Mouse (Mus musculus) CH12.LX (cell line): ENCODE measurements around the gene Hist3h2a. TPM values are rescaled to one million over a fixed set of nuclear protein-coding genes. Genes with fewer than 3 reads are reported as not detected.

Experiments
- DNase-seq: peaks from one replicate; pipeline ENCODE4 v3.0.0-alpha.2; 2013; ENCODE audit errors: extremely low read depth
- H3K27ac ChIP-seq: 2 replicates; pipeline ENCODE4 v1.5.1; 2012; ENCODE audit warnings: low read depth, mild to moderate bottlenecking, control low read depth, moderate library complexity; ENCODE audit not compliant: insufficient read depth
- H3K27me3 ChIP-seq: replicated peaks from 2 replicates; pipeline ENCODE3; 2012; ENCODE audit warnings: inconsistent platforms
- H3K36me3 ChIP-seq, 2 experiments: replicated peaks in 1 of 2; 2 replicates each; pipeline versions ENCODE3 to v1.6.1; 2012; ENCODE audit warnings: inconsistent platforms in 1 of 2, low read length in 1 of 2, mild to moderate bottlenecking in 1 of 2, mixed read lengths in 1 of 2, moderate library complexity in 1 of 2; ENCODE audit not compliant: control insufficient read depth in 1 of 2, insufficient read depth in 1 of 2
- H3K4me1 ChIP-seq, 2 experiments: 2 replicates each; pipeline ENCODE4 v1.6.1; 2012; ENCODE audit warnings: inconsistent platforms in 1 of 2, moderate library complexity in 1 of 2; ENCODE audit not compliant: insufficient read depth in 2 of 2, control insufficient read depth in 1 of 2
- H3K4me2 ChIP-seq: 2 replicates; pipeline ENCODE4 v1.6.1; 2012; ENCODE audit warnings: low read depth, mild to moderate bottlenecking, control low read depth; ENCODE audit not compliant: poor library complexity, insufficient read depth, severe bottlenecking
- H3K4me3 ChIP-seq, 3 experiments: fragments of 150-350 bp in 1 of 3; sonication (generic) in 1 of 3; replicated peaks in 1 of 3; 2 replicates each; pipeline versions ENCODE3 to v1.5.1; 2011 to 2012; ENCODE audit warnings: low read depth in 2 of 3, low read length in 2 of 3, mild to moderate bottlenecking in 2 of 3, moderate library complexity in 2 of 3, control low read depth in 1 of 3, improper control_type of control experiment in 1 of 3, inconsistent platforms in 1 of 3, mixed read lengths in 1 of 3; ENCODE audit not compliant: poor library complexity in 1 of 3
- H3K79me2 ChIP-seq: replicated peaks from 2 replicates; pipeline ENCODE4 v1.6.1; 2012; ENCODE audit warnings: mild to moderate bottlenecking, moderate library complexity; ENCODE audit not compliant: control insufficient read depth, poor library complexity, insufficient read depth, severe bottlenecking; ENCODE audit errors: extremely low read depth
- H3K9ac ChIP-seq: 2 replicates; pipeline ENCODE4 v1.6.1; 2012; ENCODE audit warnings: low read depth, mild to moderate bottlenecking, control low read depth, moderate library complexity; ENCODE audit not compliant: insufficient read depth
- H3K9me3 ChIP-seq: replicated peaks from 2 replicates; pipeline ENCODE3; 2012; ENCODE audit warnings: low read length, inconsistent platforms, mixed read lengths
- BHLHE40 ChIP-seq: IDR thresholded peaks from 2 replicates; pipeline ENCODE4 v1.6.1; 2011; ENCODE audit warnings: mild to moderate bottlenecking, low read depth, low read length, improper control_type of control experiment
- CHD1 ChIP-seq: IDR thresholded peaks from 2 replicates; pipeline ENCODE4 v1.6.1; 2012; ENCODE audit warnings: low read depth, low read length, improper control_type of control experiment, inconsistent platforms
- ELF1 ChIP-seq: IDR thresholded peaks from 2 replicates; pipeline ENCODE4 v1.6.1; 2014; ENCODE audit warnings: low read depth, mild to moderate bottlenecking, inconsistent platforms, low read length, improper control_type of control experiment
- ETS1 ChIP-seq: conservative IDR thresholded peaks from 2 replicates; pipeline ENCODE4 v1.6.1; 2012; ENCODE audit warnings: low read depth, mild to moderate bottlenecking, inconsistent platforms, low read length, improper control_type of control experiment, moderate library complexity
- HCFC1 ChIP-seq: IDR thresholded peaks from 2 replicates; pipeline ENCODE4 v1.6.1; 2012; ENCODE audit warnings: low read depth, mild to moderate bottlenecking, inconsistent platforms, low read length, improper control_type of control experiment
- IRF4 ChIP-seq: IDR thresholded peaks from 2 replicates; pipeline ENCODE4 v1.6.1; 2014; ENCODE audit warnings: low read depth, mild to moderate bottlenecking, inconsistent platforms, low read length, improper control_type of control experiment
- KAT2A ChIP-seq: IDR thresholded peaks from 2 replicates; pipeline ENCODE4 v1.6.1; 2012; ENCODE audit warnings: low read length, improper control_type of control experiment, inconsistent platforms; ENCODE audit not compliant: insufficient replicate concordance
- MAZ ChIP-seq: IDR thresholded peaks from 2 replicates; pipeline ENCODE4 v1.6.1; 2012; ENCODE audit warnings: low read depth, mild to moderate bottlenecking, inconsistent platforms, low read length, improper control_type of control experiment, moderate library complexity
- MXI1 ChIP-seq: IDR thresholded peaks from 2 replicates; pipeline ENCODE4 v1.6.1; 2011; ENCODE audit warnings: mild to moderate bottlenecking, low read depth, low read length, improper control_type of control experiment
- PAX5 ChIP-seq: IDR thresholded peaks from 2 replicates; pipeline ENCODE4 v1.6.1; 2012; ENCODE audit warnings: low read length, inconsistent platforms, mixed read lengths
- POLR2A ChIP-seq: IDR thresholded peaks from 2 replicates; pipeline ENCODE4 v1.6.1; 2011; ENCODE audit warnings: low read depth, mild to moderate bottlenecking, improper control_type of control experiment, low read length
- POLR2AphosphoS2 ChIP-seq: IDR thresholded peaks from 2 replicates; pipeline ENCODE4 v1.6.1; 2011; ENCODE audit warnings: low read depth, low read length, improper control_type of control experiment
- RCOR1 ChIP-seq: conservative IDR thresholded peaks from 2 replicates; pipeline ENCODE4 v1.6.1; 2012; ENCODE audit warnings: low read depth, mild to moderate bottlenecking, inconsistent platforms, low read length, improper control_type of control experiment
- SMC3 ChIP-seq: IDR thresholded peaks from 2 replicates; pipeline ENCODE4 v1.6.1; 2011; ENCODE audit warnings: low read depth, low read length, improper control_type of control experiment
- dilution Hi-C: fragments of 300-500 bp; cut with MboI; formaldehyde crosslinking; loops from 2 replicates; pipeline ENCODE4 v1.14.3; 2020; ENCODE audit warnings: low sequenced_read_pairs; ENCODE audit not compliant: extremely low pct_unique_long_range_greater_than_20kb, extremely low pct_ligation_motif_present
- in situ Hi-C: fragments of 300-500 bp; cut with MboI; formaldehyde crosslinking; loops from 3 replicates; pipeline ENCODE4 v1.14.3; 2019; ENCODE audit warnings: low sequenced_read_pairs, low pct_ligation_motif_present, low pct_unique_long_range_greater_than_20kb, mixed read lengths
- polyA plus RNA-seq: library from polyadenylated mRNA; unstranded; fragments of >175 nt; gene quantifications from 2 replicates; pipeline ENCODE4 v1.2.1, GENCODE M21; 2012; ENCODE audit warnings: low read depth; ENCODE audit not compliant: insufficient read length
- total RNA-seq, 2 experiments: library from RNA; depleted of rRNA; stranded (reverse); fragments of 300-350 nt in 1 of 2; fragments of >200 nt in 1 of 2; gene quantifications; 2 replicates each; pipeline ENCODE4 v1.2.3; 2012 to 2014

Hist3h2a gene
- total and polyA plus RNA-seq, 3 experiments = 1.2 to 97.2 (median 6.1) TPM

DNA sequence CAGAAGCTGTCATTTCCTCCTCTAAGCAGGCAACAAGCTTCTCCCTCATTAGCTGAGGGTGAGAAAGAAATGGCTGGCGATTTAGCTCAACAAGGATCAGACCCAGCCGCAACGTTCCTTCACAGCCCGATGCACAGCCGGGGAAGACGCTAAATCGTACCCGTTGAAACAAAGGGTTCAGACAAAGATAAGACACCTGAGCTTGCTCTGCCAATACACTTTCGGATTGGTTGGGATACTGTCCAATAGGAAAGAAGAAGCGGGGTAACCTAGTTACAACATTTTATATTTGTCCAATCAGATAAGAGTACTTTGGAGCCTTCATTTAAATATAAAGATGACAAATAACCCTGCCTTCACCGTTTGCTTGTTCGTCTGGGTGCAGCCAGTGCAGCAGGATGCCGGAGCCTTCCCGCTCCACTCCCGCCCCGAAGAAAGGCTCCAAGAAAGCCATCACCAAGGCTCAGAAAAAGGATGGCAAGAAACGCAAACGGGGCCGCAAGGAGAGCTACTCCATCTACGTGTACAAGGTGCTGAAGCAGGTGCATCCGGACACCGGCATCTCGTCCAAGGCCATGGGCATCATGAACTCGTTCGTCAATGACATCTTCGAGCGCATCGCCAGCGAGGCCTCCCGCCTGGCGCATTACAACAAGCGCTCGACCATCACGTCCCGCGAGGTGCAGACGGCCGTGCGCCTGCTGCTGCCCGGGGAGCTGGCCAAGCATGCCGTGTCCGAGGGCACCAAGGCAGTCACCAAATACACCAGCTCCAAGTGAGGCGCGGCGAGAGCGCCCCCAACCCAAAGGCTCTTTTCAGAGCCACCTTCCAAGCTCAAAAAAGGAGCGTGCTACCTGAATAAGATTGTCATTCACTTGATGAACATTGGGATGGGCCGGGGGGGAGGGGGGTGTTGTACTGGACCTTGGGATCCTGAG is 5.7 kb upstream of the Hist3h2a start, which contains the start of gene Hist3h2ba:
Hist3h2ba (plus strand) TSS at position 379 of the 938 bp plus-strand sequence.
- Histone ChIP-seq H3K4me1 (peaks cover 0 to 11% of the 10 kb centered on the region in 2 experiments; a peak in 2 of 4 replicates), H3K27me3 (peaks cover 59% of the 10 kb centered on the region), H3K79me2 (no peaks in the 10 kb centered on the region), H3K9ac (no peak within 1 kb of the TSS), H3K27ac (no peak within 1 kb of the TSS), H3K4me3 (no peak within 1 kb of the TSS), H3K4me2 (no peak within 1 kb of the TSS), H3K36me3 (no peaks in the 10 kb centered on the region), H3K9me3 (no peaks in the 10 kb centered on the region)
- TF ChIP-seq RCOR1 (no peak), HCFC1 (no peak), MAZ (no peak), ELF1 (no peak), POLR2AphosphoS2 (no peak), SMC3 (no peak), KAT2A (no peak), IRF4 (no peak), POLR2A (no peak), PAX5 (no peak)
- dilution Hi-C loops (no loop called here), in situ Hi-C loops (no loop called here)
- DNase-seq = no peak

DNA sequence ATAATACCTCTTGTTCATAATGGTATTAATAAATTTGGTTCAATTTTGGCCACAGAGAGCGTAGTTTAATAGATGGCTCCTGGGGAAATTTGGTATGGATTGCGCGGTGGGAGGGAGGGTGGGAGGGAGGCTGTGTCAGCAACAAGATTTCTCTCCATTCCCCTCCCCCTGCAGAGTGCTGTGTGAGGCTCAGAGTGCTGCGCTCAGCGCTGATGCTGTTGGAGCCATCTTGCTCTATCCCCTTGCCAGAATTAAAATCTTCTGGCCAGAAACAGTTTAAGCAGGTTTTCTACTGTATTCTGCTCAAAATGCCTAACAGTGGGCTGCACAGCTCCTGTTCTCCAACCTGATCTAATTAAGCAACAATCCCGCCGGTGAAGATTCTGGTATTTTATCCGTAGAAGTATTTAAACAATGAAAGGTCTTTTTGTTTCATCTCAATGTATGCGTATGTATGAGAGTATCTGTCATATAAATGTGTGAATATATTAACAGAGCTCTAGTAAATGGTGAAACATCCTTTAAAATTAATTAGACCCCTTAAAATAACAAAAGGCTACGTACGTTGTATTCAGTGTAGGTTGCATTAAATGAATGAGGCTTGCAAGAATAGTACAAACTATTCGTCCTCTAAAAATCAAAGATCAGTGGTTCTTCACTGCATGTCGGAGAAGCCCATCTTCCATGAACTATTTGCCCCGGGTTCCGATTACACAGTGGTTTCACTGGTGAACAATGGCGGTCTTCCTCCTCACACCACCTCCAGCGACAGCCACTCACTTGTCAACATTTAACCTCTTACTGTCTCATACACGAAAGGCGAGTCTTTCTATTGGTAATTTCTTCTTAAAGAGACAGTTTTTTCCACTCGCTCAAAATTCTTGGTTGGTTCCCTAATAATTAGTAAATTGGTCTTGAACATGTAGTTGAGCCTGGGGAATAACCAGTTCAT is 4.7 kb upstream of the Hist3h2a start:
- Histone ChIP-seq H3K9me3 (no peaks in the 10 kb centered on the region), H3K4me3 (no peak overlapping the region), H3K79me2 (no peaks in the 10 kb centered on the region), H3K4me1 (peaks cover 0 to 13% of the 10 kb centered on the region in 2 experiments; a peak in 2 of 4 replicates), H3K9ac (no peak overlapping the region), H3K27ac (no peak overlapping the region), H3K27me3 (peaks cover 49% of the 10 kb centered on the region), H3K36me3 (no peaks in the 10 kb centered on the region), H3K4me2 (no peak overlapping the region)
- DNase-seq = no peak
- TF ChIP-seq BHLHE40 (no peak), MXI1 (no peak), ETS1 (no peak), CHD1 (no peak), HCFC1 (no peak)
- in situ Hi-C loops = no loop called here
- dilution Hi-C loops = no loop called here
